Mouse (Mus musculus): ENCODE data around the gene Kcnj11. TPM values are rescaled to one million over a fixed set of nuclear protein-coding genes. Genes with fewer than 3 reads are reported as not detected.

The Kcnj11 gene
- polyA plus RNA-seq, 1 experiment: 16.5 TPM

- DNase-seq (ENCODE audit: low read depth): no peak
Observed at GRCm38 (mm10) chr7:46049981-46050380, 50.6 kb downstream of the Kcnj11 start.

GRCm38 (mm10) chr7:46047873-46048562 lies 52.5 kb downstream of the Kcnj11 start:
- no peak for DNase-seq (ENCODE audit: low read depth)

- DNase-seq (ENCODE audit: low read depth): no peak
Observed at GRCm38 (mm10) chr7:46045882-46046281, 54.7 kb downstream of the Kcnj11 start.

DNA sequence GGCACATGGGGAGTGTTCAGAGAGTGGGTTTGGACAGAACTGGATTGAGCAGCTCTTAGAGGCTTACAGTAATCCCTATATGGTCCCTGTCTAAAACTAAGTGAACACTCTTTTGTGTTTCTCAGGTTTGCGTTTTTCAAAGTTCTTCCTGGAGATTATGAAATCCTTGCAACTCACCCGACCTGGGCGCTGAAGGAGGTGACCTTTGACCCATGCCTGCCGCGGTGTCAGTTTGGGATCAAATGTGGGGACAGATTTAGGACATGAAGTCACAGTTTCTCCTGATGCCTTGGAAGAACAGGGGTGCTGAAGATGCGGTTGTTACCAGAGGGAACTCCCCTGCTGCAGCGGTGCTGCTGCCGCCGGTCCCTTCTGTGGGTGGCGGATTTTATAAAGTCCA lies 56.5 kb downstream of the Kcnj11 start:
- DNase-seq (ENCODE audit: low read depth): no peak

Other genes with a start within 250 kb of the Kcnj11 start
- gene Kdelr1, start 228.0 kb downstream of the Kcnj11 start, polyA plus RNA-seq (2012; rRNA removed): 336 and 353 TPM in 2 replicates
- 1.3 and 1.8 TPM in 2 replicates for gene Grin2d, start 222.4 kb downstream of the Kcnj11 start, polyA plus RNA-seq (2012; rRNA removed)
- 1.7 and 3.1 TPM in 2 replicates for gene Syngr4, start 204.1 kb downstream of the Kcnj11 start, polyA plus RNA-seq (2012; rRNA removed)
- gene Tmem143, start 203.8 kb downstream of the Kcnj11 start, polyA plus RNA-seq (2012; rRNA removed): 53.9 and 63.6 TPM in 2 replicates
- 91.6 and 139 TPM in 2 replicates for gene Emp3, start 179.4 kb downstream of the Kcnj11 start, polyA plus RNA-seq (2012; rRNA removed)
- 4.6 and 6.9 TPM in 2 replicates for gene Ccdc114, start 176.7 kb downstream of the Kcnj11 start, polyA plus RNA-seq (2012; rRNA removed)
- gene Abcc6, start 70.5 kb downstream of the Kcnj11 start, polyA plus RNA-seq (2012; rRNA removed): 0.14 and 0.38 TPM in 2 replicates
- gene Nomo1, start 67.1 kb downstream of the Kcnj11 start, polyA plus RNA-seq (2012; rRNA removed): 53.8 and 59.7 TPM in 2 replicates
- gene Abcc8, start 79.3 kb upstream of the Kcnj11 start, polyA plus RNA-seq (2012; rRNA removed): 2.8 and 7.4 TPM in 2 replicates
- gene Ush1c, start 137.7 kb upstream of the Kcnj11 start, polyA plus RNA-seq (2012; rRNA removed): 0.85 and 2.0 TPM in 2 replicates
- 0.01 TPM in 1 of 2 replicates, not detected in the other for gene Otog, start 140.2 kb upstream of the Kcnj11 start, polyA plus RNA-seq (2012; rRNA removed)

Data from gonadal fat pad, adult 2 months (tissue).